Mouse (Mus musculus) splenic B cell, adult 2 months (primary cell): ENCODE data around the gene Bpifb1.
"Not testable (repeated sequence)": the region's sequence is repeated elsewhere in the genome, so short reads cannot be mapped to it uniquely, and the experiment has no call there.

ENCODE experiments used
- DNase-seq: peaks from one replicate; pipeline ENCODE4 v3.0.0-alpha.2; 2011; ENCODE audit warnings: low read depth, low spot score
- H3K27me3 ChIP-seq: 2 replicates; pipeline ENCODE4 v1.6.1; 2012; ENCODE audit warnings: mild to moderate bottlenecking, low read length, moderate library complexity, mixed read lengths; ENCODE audit not compliant: control insufficient read depth, poor library complexity, insufficient read depth, severe bottlenecking
- H3K36me3 ChIP-seq: 2 replicates; pipeline ENCODE4 v1.6.1; 2012; ENCODE audit warnings: mild to moderate bottlenecking, low read length, moderate library complexity, mixed read lengths; ENCODE audit not compliant: control insufficient read depth, poor library complexity, insufficient read depth, severe bottlenecking

Gene Bpifb1

DNA sequence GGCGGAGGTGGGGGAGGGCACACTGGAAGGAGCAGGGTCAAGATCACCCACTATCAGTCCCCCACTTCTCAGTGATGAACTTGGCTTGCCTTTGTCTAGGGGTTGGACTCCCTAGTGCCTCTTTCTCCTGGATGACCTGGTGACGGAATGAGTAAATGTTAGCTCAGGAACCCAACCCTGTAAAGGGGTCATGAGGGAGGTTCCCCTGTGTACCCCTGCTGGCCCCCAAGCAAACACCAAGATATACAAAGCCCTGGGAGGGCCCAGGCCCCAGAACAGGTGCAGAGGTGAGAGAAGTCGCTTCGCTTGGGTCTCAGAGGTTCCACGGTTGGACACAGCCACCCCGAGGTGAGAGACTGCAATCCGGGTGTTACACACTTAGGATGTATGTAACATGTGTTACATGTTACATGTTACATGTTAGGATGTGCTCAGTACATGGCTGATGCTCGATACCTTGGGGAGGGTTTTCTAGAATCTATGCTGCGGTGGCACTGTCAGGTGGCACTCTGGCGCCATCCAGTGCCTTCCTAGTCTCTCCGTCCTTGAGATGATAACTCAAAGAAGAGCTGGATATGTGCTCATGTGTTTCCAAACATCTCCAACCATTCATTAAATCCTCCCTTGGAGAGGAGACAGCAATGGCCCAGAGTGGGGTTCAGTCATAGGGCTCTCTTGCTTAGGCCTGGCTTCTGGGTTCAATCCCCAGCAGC is at the start of gene Bpifb1:
Bpifb1 (plus strand) TSS at position 273 of the 713 bp plus-strand sequence.
- no peak for DNase-seq
- Histone ChIP-seq H3K36me3 (no peaks in the 10 kb centered on the region), H3K27me3 (no peaks in the 10 kb centered on the region)

- DNase-seq, result no peak
- Histone ChIP-seq H3K27me3 (no peaks in the 10 kb centered on the region), H3K36me3 (no peaks in the 10 kb centered on the region)
Measured at GRCm38 (mm10) chr2:154142580-154142979, 48.0 kb upstream of the Bpifb1 start, which contains the start of gene Bpifa1. Gene Bpifa1, plus strand, starts transcription at chr2:154142880.

- Histone ChIP-seq H3K36me3 (no peaks in the 10 kb centered on the region), H3K27me3 (no peaks in the 10 kb centered on the region)
- DNase-seq, result no peak
Measured at GRCm38 (mm10) chr2:154143735-154144134, 46.9 kb upstream of the Bpifb1 start.

DNA sequence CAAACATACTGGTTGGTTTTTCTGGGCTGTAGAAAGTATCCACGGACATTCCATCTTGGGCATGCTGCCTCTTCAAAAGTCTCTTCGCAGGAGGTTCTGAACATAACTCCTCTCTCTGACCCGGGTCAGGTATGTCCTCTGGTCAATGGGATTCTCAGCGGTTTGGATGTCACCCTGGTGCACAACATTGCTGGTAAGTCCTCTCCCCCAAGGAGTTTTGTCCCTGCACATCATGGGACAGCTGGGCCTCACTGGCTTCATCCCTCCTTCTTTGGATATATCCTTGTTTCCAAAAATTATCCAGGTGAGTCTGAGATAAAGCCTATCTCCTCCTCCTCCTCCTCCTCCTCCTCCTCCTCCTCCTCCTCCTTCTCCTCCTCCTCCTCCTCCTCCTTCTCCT is 43.1 kb upstream of the Bpifb1 start:
- Histone ChIP-seq H3K36me3 (no peaks in the 10 kb centered on the region), H3K27me3 (no peaks in the 10 kb centered on the region)
- DNase-seq, result no peak

GRCm38 (mm10) chr2:154158433-154158832 is 32.2 kb upstream of the Bpifb1 start:
- DNase-seq, result peak; percentile 25
- no peaks in the 10 kb centered on the region for H3K36me3 ChIP-seq
- no peaks in the 10 kb centered on the region for H3K27me3 ChIP-seq

GRCm38 (mm10) chr2:154162307-154162706 is 28.3 kb upstream of the Bpifb1 start, which contains the start of gene Bpifa5:
Gene Bpifa5, plus strand, starts transcription at chr2:154162607.
- no peak for DNase-seq
- H3K27me3 ChIP-seq, result no peaks in the 10 kb centered on the region
- no peaks in the 10 kb centered on the region for H3K36me3 ChIP-seq

DNA sequence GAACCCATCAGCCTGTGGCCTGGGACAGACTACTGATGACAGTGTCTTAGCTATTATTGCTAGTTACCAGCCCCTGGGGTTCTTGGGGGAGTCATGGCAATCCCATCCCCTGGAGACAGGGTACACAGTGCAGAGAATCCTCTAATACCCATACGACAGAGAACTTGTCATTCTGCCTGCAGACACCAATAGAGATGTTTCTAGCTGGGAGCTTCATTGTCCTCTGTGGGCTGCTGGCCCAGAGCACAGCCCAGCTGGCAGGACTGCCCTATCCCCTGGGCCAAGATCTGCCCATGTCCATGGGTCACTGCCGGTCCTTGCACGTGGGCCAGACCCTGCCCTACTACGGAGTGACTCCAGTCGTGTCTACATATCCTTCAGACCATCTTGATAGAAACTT is 27.3 kb upstream of the Bpifb1 start:
- DNase-seq, result no peak
- no peaks in the 10 kb centered on the region for H3K36me3 ChIP-seq
- no peaks in the 10 kb centered on the region for H3K27me3 ChIP-seq

GRCm38 (mm10) chr2:154169172-154169571 is 21.4 kb upstream of the Bpifb1 start:
- Histone ChIP-seq H3K27me3 (no peaks in the 10 kb centered on the region), H3K36me3 (no peaks in the 10 kb centered on the region)
- DNase-seq, result no peak

- H3K36me3 ChIP-seq, result no peaks in the 10 kb centered on the region
- no peak for DNase-seq
- H3K27me3 ChIP-seq, result no peaks in the 10 kb centered on the region
Measured at GRCm38 (mm10) chr2:154171621-154172020, 19.0 kb upstream of the Bpifb1 start.

DNA sequence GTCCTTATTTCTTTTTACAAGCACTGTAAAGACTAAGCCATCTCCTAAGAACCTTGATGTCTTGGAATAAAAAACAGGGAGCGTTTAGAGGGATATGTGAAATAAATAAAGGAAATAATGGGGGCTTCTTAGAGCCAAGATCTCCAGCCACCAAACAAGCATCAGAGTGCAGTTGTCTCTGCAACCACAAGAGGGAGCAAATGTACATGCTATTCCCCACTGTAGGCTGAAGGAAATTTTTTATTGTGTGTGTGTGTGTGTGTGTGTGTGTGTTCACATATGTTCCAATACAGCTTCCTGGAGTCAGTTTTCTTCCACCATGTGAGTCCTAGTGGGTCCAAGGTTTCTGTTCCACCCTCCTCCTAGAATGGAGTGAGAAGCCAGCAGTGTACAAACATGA is 17.3 kb upstream of the Bpifb1 start:
- H3K36me3 ChIP-seq, result no peaks in the 10 kb centered on the region
- peak; percentile 19 for DNase-seq
- no peaks in the 10 kb centered on the region for H3K27me3 ChIP-seq

- DNase-seq, H3K27me3 ChIP-seq: not testable (repeated sequence)
Measured at GRCm38 (mm10) chr2:154181900-154182299, 8.7 kb upstream of the Bpifb1 start.

GRCm38 (mm10) chr2:154183061-154183460 is 7.6 kb upstream of the Bpifb1 start:
- not testable (repeated sequence) for DNase-seq, H3K36me3 ChIP-seq, H3K27me3 ChIP-seq

More at GRCm38 (mm10) chr2:154181900-154182299, 8.7 kb upstream of the Bpifb1 start:
- not testable (repeated sequence) for H3K36me3 ChIP-seq

- H3K27me3 ChIP-seq, result no peaks in the 10 kb centered on the region
- no peaks in the 10 kb centered on the region for H3K36me3 ChIP-seq
- no peak for DNase-seq
Measured at GRCm38 (mm10) chr2:154185319-154185718, 5.3 kb upstream of the Bpifb1 start.

DNA sequence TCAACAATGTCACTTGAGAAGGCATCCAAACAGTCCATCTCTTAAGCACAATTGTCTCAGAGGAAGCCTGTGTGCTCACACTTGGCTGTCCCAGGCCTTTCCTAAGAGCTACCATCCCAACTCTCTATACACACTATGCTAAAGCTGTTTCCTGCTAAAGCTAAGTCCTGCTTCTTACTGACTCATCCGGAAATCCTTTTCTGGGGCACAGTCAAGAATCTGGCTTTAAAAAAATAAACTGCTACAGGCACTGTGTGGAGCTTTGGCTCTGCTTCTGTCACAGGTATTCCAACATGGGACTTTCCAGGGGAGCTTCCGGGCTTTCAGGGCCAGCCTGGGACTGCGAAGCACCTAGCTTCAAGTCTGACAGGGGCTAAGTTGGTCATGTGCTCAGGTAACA is 4.9 kb upstream of the Bpifb1 start:
- no peaks in the 10 kb centered on the region for H3K36me3 ChIP-seq
- DNase-seq, result no peak

GRCm38 (mm10) chr2:154187468-154187867 is 3.1 kb upstream of the Bpifb1 start:
- Histone ChIP-seq H3K36me3 (no peaks in the 10 kb centered on the region), H3K27me3 (no peaks in the 10 kb centered on the region)
- no peak for DNase-seq

More for the DNA sequence above, 4.9 kb upstream of the Bpifb1 start:
- no peaks in the 10 kb centered on the region for H3K27me3 ChIP-seq
